Mouse (Mus musculus) B cell, adult 2 months (primary cell): ENCODE results near the gene Ric8a.
A peak's percentile ranks its signal among the peaks of the same experiment; 100 is the strongest.

Experiments
- DNase-seq, 2 experiments: peaks; one replicate each; pipeline ENCODE4 v3.0.0; 2022

The Ric8a gene

DNA sequence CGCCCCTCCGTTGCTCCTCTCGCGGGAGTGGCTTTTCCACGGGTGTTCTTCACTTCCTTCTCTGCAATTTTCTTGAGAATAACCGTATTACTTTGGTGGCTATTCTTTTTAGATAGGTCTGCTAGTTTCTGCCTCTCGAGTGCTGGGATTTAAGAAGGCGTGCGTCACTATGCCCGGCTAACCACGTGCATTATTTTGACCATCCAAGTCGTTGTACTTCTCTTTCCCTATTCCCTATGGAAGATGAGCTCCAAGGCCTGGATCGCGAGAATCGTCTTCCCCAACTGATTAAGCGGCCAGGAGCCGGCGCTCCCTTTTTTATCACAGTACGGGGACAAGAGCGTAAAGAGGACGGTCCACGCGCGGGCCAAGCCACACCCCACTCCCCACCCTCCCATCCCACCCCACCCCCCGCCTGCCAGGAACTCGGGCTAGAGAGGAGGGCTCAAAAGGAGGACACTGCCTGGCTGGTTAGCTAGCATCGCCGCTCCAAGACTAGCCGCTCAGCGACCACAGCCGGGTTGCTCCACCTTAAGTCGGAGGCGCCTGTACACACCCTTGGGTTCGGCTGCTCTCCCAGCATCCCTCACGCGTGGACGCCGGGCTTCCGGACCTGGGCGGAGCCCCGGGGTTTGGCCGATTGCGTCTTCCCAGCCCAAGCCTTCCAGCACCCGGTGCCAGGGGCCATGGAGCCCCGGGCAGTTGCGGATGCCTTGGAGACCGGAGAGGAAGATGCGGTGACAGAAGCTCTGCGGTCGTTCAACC is at the start of gene Ric8a:
Gene Ric8a (plus strand): TSS at position 173 of the 765 bp plus-strand sequence.
- peak; percentile 85 to 88 for DNase-seq

DNA sequence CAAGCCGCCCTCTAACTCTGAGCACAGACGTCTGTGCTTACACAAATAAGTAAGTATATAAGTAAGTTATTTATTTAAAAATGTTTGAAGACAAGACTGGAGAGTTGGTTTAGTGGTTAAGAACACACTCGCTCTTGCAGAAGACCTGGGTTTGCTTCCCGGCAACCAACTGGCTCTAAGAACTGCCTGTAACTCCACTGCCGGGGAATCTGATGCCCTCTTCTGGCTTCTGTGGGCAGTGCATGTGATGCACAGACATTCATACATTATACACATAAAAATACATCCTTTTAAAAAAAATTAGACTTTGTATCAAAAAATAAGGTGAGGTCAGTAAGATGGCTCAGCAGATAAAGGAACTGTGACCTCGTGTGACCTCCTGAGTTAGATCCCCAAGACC is 46.3 kb upstream of the Ric8a start:
- no peak for DNase-seq

DNA sequence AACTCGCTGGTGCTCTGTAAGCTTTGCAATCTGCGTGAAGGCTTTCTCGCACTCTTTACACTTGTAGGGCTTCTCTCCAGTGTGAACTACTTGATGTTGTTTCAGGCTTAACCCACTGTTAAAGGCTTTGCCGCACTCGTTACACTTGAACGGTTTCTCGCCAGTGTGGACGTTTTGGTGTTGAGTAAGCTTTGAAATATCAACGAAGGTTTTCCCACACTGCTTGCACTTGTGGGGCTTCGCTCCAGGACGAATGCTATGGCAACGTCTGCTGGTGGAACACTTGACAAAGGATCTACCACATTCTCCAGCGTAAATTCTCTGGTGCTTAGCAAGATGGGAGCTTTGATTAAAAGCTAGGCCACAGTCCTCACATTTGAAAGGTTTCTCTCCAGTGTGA is 45.0 kb upstream of the Ric8a start:
- no peak for DNase-seq

DNA sequence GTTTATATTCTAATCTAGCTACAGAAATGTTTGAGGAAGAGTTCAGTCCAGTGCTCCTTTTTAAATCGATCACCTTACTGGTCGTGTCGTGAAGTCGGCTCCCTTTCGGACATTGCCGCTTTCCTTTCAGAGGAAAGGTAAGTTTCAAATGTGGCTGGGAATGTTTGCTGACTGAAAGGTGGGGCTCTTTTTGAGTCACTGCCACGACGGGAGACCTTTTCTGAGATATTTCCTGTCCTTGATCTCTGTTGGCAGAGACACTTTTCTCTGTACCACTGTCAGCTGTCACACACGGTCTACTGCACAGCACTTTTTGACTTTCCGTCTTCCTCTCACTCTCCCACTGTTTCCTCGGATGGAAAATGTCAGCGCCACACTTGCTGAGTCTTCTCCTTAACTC is 43.9 kb upstream of the Ric8a start:
- no peak for DNase-seq

DNA sequence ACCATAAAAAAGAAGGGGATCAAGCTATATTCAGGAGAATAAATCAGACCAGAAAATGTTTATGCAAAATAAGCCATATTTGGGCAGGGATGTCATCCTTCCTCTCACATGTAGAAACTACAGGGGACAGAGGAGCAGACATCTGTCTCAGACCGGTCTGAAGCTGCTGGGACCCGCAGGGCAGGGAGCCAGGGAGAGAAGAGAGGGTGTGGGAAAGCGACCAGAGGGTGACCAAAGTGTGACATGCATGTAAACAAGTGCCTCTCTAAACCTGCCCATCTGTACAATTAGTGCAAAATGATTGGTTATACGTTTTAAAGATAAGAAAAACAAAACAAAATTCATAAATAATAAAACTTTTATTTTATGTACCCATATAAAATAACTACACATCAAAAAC is 36.6 kb upstream of the Ric8a start:
- DNase-seq, result no peak

DNA sequence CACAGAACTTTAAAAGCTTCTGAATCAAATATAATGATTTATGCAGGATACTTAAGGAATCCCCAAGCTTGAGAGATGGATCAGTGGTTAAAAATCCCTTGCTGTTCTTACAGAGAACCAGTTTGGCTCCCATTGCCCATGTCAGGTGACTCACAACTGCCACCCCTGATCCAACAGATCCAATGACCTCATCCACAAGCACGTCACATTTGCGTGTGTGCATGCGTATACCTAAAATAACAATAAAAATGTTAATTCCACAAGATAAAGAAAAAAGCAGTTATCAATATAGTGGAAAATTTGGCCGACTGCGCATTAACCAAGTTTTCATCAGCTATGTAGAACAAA is 35.5 kb upstream of the Ric8a start:
- no peak for DNase-seq

DNA sequence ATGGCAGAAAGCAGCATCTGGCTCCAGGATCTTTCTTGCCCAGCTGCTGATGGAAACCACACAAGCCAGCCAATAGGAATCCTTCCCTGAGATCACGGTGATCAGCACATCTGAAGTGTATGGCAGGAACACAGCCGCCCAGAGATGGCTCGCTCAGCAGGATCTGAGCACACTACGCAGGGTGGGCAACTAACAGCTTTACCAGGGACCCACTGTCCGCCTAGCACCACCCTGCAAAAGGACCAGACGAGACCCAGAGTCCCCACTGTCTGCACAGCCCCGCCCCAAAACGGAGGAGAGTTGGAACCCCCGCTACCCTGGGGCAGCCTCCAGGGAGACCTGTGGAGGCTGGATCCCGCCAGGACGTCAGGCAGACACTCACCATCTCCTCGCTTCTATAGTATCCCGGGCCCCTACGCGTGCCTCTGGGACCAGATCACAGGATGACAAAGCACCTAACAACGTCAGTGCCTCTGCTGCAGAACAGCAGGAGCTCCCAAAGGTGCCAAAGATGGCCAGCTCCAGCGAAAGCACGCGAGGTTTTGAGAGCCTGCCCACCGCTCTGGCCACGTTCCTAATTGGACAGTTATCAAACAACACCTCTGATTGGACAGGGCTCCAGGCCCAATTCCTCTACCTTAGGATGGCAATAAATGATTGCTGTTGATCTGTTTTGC is 35.0 kb upstream of the Ric8a start, which contains the start of gene Zfp941:
Gene Zfp941 (minus strand): TSS at position 526 of the 677 bp plus-strand sequence.
- DNase-seq, result no peak

DNA sequence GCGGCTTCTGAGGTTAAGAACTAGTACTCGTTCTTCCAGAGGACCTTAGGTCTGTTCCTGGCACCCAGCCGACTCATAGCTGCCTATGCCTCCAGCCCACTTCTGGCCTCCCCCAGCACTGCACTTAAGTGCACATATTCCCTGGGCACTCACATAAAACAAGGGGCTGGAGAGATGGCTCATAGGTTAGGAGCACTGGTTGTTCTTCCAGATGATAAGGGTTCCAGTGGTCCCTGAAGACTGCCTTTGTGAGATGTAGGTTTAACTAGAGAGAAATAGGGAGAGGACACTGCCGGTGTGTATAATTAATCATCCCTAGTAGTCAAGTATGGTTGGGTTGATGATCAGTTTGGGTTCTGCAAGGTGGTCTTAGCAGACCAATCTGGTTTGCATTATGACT is 34.0 kb upstream of the Ric8a start:
- no peak for DNase-seq

DNA sequence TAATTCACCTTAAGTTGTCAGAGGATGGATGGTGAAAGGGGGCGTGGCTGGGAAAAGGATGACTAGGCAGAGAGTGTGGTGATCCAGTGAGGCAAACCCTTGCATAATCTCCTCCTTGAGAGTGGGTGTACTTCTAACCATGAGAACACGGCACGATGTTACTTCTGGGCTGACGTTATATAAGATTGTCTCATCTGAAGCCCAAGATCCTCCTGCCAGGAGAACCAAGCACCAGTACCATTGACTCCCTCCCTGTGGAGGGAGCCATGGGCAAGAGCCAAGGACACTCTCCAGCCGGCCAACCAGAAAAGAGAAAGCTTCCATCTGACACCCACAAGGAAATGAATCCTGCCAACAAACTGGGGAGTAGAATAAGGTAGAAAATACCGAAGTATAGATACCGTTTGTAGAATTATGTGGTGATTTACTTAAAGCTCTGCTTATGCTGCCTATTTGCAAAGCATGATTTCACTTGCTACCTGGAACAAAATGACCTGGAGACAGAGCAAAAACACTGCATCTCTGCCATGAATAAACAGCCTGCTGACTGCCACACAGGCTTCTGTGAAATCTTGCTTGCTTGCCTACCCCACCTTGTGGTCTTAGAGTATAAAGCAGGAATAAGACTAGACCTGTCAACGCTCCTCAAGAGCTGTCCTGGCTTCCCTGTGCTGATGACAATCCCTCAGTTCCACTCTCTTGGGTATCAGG is 28.4 kb upstream of the Ric8a start:
- no peak for DNase-seq

DNA sequence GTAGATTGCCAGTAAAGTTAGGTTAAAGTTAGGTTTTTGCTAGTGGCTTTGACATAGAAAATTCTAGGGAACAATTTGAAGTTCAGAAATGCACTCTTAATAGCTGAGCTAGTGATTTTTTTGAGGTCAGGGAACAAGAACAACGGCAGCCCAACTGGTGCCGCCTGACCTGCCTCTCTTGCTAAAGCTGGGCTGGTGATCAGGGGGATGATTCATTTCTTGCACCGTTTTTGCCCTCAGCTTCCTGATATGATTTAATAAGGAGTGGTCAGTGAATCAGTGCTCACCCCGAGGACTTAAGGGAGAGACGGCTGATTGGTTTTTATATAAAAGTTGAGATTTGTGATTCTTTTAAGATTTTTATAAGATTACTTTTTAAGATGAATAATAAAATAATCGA is 25.3 kb upstream of the Ric8a start:
- DNase-seq, result no peak

DNA sequence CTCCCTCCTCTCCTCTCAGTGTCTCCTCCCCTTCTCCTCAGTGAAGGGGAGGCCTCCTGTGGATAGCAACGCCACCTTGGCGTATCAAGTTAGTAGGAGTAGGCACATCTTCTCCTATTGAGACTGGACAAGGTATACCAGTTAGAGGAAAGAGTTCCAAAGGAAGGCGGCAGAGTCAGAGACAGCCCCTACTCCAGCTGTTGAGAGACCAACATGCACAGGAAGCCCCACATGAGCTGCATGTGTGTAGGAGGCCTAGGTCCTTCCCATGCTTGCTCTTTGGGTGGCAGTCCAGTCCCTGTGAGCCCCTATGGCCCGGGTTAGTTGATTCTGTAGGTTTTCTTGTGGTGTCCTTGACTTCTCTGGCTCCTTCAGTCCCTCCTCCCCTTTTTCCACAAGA is 23.4 kb upstream of the Ric8a start:
- DNase-seq, result no peak

DNA sequence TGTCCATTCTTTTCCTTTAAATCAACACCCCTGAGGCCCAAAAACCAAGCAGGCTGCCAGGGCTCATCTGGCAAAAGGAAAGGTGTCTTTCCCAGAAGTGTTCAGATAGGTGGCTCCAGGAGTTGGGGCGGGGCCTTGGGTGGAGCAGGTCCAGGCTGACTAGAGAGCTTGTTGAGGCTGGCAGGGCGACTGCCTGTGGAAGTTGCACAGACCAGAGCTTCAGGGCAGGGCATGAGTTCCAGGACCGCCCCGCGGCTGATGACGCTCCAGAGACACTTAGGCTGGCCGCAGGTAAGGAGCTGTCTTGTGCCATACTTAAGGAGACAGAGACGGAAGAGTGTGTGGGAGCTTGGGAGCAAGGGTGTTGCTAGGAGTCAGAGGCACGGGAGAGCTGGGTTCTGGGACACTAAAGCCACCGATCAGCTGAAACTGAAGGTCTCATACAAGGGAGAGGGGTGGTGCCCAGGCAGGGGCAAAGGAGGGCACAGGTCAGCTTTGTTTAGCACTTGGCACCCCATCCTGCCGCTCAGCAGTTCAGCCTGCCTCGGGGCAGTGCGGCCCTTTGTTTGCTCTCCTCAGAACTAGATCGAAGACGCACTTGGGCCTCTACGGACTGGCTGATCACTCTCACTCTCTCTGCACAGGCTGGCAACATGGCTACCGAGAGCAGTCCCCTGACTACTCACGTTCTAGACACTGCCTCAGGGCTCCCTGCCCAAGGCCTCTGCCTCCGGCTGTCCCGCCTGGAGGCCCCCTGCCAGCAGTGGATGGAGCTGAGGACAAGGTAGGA is 21.6 kb upstream of the Ric8a start, which contains the start of gene Urah:
Gene Urah (plus strand): TSS at position 51 of the 790 bp plus-strand sequence.
- no peak for DNase-seq

DNA sequence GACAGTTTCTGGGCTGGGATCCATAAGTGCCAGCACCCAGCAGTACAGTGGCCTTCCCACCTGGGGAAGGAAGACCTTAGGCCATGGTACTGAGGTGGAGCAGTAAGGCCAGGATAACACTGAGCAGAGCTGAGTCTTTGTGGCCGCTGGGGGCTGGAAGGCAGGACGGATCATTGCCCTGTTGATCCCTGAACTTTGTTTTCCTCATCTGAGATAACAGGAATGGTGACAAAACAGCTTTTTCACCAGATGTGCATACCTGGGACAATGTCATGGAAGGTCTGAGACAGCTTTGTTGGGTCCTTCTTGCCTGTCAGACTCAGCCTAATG is 21.0 kb upstream of the Ric8a start:
- no peak for DNase-seq

DNA sequence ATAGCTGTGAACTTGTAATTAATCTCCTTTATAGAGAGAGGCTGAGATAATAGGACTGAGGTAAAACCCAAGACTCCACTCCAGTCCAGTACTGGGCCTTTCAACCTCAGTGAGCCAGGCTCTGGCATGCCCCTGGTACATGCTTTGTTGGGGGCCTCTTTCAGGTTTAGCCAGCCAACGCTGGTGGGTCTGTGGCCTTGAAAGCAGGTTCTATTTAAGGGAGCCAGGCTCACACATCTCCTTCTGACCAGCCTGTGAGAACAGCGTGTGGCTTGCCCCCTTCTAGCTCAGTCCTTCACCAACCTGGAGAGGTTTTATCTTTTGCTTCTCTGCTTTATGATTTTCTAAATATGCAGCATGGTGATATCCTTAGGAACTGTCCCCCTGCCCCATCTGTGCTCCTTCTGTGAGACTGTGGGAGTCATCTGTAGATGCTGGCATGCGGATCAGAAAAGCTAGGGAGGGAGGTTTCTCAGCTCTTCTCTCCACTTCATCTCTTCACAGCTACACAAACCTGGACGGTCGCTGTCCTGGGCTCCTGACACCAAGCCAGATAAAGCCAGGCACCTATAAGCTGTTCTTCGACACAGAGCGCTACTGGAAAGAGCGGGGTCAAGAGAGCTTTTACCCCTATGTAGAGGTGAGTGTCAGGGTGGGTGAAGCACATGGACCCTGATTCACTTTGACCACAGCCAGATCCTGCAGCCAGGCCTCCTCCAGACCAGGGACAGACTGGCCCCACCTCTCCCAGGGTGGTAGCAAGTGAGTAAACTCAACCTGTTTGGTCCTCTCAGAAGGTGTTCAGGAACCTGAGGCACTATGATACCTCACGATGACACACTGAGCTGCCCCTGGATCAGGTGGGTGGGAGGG is 20.3 kb upstream of the Ric8a start:
- no peak for DNase-seq

DNA sequence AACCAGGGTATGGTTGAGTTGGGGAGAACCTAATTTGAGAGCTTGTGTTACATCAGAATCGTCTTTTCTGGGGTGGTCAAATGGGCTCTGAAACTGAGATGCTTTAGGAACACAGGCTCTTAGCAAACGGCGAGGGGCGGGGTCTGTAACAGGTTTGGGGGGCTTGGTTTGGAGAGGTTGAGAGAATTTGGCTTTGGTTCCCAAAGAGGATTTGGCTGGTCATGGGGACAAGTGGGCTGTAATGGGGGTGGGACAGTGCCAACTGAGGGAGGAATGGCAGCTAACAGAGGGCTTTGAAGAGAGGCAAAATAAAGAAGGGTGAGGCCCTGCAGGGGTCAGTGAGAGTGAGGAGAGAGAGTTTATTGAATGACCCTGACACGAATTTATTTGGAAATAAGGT is 17.2 kb upstream of the Ric8a start:
- DNase-seq, result no peak

DNA sequence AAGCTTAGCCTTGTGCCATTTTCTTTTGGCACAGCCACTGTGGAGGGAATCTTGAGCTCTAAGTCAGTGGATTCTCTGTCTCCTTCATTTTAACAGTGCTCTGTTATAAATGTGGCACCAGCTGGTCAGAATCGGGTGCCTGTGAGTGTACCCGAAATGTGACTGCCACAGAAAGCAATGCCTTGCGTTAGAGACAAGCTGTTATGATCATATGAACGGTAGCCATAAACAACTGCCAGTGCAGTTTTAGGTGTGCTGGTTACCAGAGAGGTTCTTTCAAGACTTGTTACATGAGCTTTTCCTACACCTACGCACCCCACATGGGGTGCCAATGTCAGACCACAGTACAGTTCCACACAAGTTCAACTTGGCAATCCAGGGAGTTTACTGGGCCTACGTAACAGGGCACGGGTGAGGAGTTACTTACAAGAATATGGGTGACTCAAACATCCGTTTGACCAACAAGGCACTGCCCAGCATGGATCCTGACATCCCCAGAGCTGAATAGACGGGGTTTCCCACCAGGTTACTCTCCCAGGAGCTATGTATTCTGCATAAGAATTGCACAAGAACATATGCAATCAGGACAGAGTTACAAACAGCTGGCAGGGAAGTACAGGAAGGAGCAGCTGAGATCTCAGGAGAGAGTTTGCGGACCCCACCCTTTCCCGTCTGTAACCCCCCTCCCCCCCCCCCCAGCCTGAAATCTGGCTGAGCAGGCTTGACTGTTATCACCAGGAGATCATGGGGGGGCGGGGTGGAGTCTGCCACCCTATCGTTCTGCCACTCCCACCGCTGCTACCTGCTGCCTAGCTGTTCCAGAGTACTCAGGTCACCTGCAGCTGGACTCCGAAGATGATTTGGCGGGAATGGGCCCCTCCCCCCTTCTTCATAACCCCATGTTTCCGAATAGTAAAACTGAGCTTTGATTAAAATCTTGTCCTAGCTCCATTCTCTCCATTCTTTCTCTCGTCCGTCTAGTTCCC is 15.7 kb upstream of the Ric8a start:
- no peak for DNase-seq

DNA sequence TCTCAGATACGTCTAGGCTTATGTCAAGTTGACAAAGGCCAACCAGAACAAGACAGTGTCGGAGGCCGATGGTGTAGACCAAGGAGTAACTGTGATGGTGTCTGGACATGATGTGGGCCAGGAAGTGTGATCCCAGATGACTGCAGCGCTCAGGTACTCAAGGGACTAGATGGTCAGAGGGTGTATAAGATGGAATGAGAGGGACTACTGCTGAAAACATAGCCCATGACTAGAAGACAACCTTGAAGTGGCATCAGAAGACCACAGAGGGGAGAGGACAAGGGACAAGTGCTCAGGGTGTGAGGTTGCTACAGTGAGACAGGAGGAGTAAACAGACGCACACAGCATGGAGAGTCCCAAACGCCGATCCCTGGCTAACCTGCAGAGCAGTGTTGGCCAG is 13.0 kb upstream of the Ric8a start:
- DNase-seq, result no peak

DNA sequence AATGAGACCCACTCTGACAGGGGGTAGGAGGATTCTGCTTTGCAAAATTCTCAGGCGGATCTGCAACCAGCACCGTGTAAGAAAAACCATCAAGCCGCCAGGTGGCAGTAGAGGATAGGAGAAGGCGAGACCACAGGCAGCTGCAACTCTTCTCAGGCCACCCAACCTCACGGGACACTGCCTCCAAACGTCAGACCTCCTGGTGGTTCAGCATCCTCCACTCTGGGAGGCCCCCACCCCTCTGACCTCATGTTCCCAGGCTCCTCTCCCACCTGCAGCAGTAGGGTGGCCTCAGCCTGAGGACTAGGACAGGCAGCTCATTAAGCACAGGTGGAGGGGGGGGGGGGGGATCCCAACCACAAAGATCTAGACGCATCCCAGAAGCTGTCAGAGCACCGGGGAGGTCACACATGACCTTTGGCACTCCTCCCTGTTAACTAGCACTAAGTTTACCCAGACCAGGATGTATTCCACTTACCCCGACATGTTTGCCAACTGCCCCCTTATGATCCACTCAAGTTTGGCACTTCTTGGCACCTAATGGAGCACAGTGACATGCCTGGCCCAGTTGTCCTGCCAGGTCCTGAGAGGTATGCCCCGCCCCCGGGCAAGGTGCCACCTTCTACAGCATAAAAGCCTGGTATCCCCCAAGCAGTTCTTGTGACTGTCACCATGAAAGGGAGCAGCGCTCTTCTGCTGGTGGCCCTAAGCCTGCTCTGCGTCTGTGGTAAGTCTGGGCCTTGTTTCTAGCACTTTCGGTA is 11.7 kb upstream of the Ric8a start, which contains the start of gene Scgb1c1:
Gene Scgb1c1 (plus strand): TSS at position 643 of the 761 bp plus-strand sequence.
- peak; percentile 95 for DNase-seq

DNA sequence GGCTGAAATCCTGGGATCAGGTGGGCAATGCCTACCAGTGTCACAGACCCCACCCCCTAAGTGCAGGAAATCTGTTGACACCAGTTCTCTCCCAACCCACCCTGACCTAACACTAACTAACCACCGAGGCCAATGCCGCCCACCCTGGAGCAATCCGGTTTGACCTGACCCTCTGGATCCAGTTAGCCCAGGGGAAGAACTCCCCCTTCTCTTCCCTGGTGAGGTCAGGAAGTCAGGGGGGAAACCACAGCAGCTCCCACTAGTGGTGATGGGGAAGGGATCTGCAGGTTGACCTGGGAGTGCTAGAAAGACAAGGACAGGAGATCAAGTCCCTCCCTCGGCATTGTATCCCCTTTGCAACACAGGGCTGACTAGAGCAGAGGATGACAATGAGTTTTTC is 11.1 kb upstream of the Ric8a start:
- DNase-seq, result no peak

DNA sequence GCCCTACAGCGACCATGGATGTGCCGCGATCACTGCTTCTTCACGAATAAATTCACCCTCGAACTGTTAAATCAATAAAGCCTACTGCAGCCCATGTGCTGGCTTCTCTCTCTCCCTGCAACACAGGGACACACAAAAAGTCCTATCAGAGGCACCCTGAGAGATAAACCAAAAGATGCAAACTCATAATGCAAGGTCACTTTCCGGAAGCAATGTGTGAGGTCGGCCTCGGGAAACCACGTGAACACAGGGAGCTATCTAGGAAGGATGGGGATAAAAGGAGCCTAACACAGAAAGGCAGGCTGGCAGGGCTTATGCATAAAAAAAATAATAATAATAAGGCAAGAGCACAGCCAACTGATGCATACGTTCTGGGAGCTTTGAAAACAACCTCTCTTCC is 10.1 kb upstream of the Ric8a start:
- DNase-seq, result no peak
